Mouse (Mus musculus): ENCODE measurements around the gene Dcp1a.

Dcp1a gene

DNA sequence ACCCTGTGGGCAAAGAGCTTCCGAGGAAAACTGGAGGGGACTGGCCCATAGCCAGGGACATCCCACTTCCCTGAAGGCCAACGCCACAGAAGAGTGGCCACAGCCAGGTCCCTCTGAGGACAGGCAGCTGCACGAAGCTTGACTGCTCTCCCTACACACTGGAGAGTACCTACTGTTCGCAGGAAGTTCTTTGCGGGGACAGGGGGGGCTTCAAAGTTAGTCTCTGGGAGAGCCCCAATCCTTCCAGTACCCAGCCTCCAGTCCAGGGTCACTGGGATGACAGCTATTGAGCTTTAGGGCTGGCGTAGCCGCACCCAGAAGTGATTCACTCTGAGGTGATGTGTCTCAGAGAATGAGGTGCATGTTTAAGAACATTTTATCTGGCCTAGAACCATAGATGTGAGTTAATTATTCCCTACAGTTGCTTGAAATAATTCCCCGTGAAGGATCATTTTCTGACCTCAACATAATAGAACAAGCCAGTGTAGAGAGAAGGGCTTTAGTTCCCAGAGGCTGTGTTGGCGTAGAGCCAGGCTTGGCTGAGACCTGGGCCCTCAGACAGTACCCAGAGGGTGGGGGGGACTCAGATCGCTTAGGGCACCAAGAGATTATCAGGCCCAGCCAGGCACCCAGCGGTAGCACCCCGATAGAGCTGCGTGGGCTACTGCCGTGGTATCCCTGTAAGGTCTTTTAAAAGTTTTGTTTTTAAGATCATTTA, 82.3 kb downstream of the Dcp1a start:
- peak in 1 of 2 experiments; percentile 44 for DNase-seq

DNA sequence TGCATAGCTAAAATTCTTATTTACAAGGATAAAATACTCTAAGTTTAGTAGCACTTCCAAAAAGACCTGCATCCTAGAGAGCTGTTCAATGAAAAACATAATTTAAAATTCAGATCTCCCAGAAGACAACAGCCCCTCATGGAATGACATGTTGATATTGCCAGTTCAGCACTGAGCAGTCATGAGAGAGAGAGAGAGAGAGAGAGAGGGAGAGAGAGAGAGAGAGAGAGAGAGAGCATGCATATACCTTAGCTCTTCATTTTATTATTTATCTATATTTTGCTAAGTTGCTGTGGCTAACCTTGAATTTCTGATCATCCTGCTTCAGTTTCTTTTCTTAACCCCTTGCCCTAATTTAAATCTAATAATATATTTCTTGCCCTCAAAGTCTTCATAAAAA, 83.0 kb downstream of the Dcp1a start:
- DNase-seq, result no peak

- peak in 1 of 2 experiments; percentile 66 for DNase-seq
These were observed 85.1 kb downstream of the Dcp1a start for GRCm38 (mm10) chr14:30564451-30564850.

- no peak for DNase-seq
These were observed 87.0 kb downstream of the Dcp1a start for GRCm38 (mm10) chr14:30566317-30566716.

- DNase-seq, result no peak
These were observed 88.7 kb downstream of the Dcp1a start for GRCm38 (mm10) chr14:30568016-30568415.

- DNase-seq, result peak; percentile 56 to 76
These were observed 91.0 kb downstream of the Dcp1a start for GRCm38 (mm10) chr14:30570303-30570702.

GRCm38 (mm10) chr14:30572253-30572652, 92.9 kb downstream of the Dcp1a start:
- no peak for DNase-seq

DNA sequence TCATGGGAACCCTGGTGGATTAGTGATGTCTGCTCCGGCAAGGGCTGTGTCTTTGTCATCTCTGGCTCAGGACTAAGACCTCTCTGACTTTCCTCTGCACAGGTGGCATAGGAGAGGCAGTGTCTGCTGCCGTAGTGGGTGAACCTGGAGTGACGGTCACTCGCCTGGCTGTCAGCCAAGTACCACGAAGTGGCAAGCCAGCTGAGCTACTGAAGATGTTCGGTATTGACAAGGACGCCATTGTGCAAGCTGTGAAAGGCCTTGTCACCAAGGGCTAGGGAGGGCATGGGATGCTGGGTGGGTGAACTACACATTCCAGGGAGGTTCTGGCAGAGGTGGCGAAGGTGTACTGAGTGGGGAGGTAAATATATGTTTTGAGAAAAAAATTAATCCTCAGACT, 93.9 kb downstream of the Dcp1a start:
- peak in 1 of 2 experiments; percentile 57 for DNase-seq

DNA sequence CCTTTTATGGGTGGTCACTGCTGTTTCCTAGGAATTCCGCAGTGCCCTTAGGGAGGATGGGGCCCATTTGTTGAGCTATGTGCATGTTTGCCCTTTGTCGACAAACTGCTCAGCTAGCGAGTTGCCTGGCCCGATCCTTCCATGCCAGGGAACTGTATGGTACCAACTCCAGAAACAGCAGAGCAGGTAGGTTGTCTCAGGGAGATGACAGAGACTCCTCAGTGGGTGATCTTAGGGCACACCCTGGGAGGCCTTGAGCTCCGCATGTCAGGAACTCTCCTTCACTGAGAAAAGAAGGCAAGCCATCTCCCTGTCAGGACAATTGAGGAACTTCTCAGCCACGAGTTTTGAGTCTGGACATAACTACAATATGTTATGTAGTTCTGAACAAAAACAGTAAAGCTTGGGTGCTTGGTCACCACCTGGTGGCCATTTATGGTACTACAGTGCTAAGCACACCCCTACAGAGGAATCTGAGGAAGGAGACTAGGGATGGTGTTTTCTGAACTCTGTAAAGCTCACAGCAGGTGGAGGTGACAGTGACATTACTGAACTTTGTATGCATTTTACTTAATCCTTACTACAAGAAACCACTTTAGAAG, 94.7 kb downstream of the Dcp1a start:
- peak; percentile 62 to 86 for DNase-seq

DNA sequence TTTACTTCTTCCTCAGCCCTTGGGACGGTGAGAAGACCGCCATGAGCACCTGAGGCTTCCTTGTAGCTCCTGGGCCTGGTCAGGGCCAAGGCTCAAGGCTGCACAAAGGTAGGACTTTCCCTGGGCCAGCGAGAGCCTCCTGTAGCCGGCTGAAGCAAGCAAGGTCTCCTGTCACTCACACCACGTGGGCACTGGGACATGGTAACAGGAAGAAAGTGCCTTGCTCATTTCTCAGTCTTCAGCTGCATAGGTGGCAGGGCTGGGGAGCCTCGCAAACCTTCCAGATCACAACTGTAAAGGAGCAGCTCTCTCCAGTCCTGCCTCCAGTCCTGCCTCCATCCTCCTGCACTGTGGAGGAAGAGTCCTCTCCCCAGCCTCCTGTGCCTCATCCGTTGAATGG, 96.5 kb downstream of the Dcp1a start:
- DNase-seq, result no peak

GRCm38 (mm10) chr14:30576260-30576659, 96.9 kb downstream of the Dcp1a start:
- DNase-seq, result no peak

Data from lung, postnatal 4 days (tissue).